Mouse (Mus musculus): ENCODE measurements around the gene Tnfrsf9.
A peak's percentile ranks its signal among the peaks of the same experiment; 100 is the strongest.
"Not testable (repeated sequence)": the region's sequence is repeated elsewhere in the genome, so short reads cannot be mapped to it uniquely, and the experiment has no call there.

Gene Tnfrsf9

GRCm38 (mm10) chr4:150894718-150895501 lies 19.5 kb upstream of the Tnfrsf9 start:
- DNase-seq (ENCODE audit: low read depth, low spot score), result no peak

GRCm38 (mm10) chr4:150896896-150897624 lies 17.3 kb upstream of the Tnfrsf9 start:
- DNase-seq (ENCODE audit: low read depth, low spot score), result no peak

- DNase-seq (ENCODE audit: low read depth, low spot score), result peak; percentile 35
These were observed 15.5 kb upstream of the Tnfrsf9 start for GRCm38 (mm10) chr4:150898716-150899365.

- DNase-seq (ENCODE audit: low read depth, low spot score), result no peak
These were observed 13.9 kb upstream of the Tnfrsf9 start for GRCm38 (mm10) chr4:150900486-150900885.

GRCm38 (mm10) chr4:150901651-150902050 lies 12.7 kb upstream of the Tnfrsf9 start:
- DNase-seq (ENCODE audit: low read depth, low spot score), result peak; percentile 54

- no peak for DNase-seq (ENCODE audit: low read depth, low spot score)
These were observed 12.3 kb upstream of the Tnfrsf9 start for GRCm38 (mm10) chr4:150902062-150902461.

- no peak for DNase-seq (ENCODE audit: low read depth, low spot score)
These were observed 11.1 kb upstream of the Tnfrsf9 start for GRCm38 (mm10) chr4:150903091-150903742.

GRCm38 (mm10) chr4:150907099-150907498 lies 7.3 kb upstream of the Tnfrsf9 start:
- no peak for DNase-seq (ENCODE audit: low read depth, low spot score)

- DNase-seq (ENCODE audit: low read depth, low spot score), result not testable (repeated sequence)
These were observed 5.8 kb upstream of the Tnfrsf9 start for GRCm38 (mm10) chr4:150908512-150908911.

- DNase-seq (ENCODE audit: low read depth, low spot score), result peak; percentile 92
These were observed 4.8 kb upstream of the Tnfrsf9 start for GRCm38 (mm10) chr4:150909451-150910156.

GRCm38 (mm10) chr4:150910164-150910951 lies 4.0 kb upstream of the Tnfrsf9 start:
- DNase-seq (ENCODE audit: low read depth, low spot score), result no peak

- no peak for DNase-seq (ENCODE audit: low read depth, low spot score)
These were observed 619 bp upstream of the Tnfrsf9 start for GRCm38 (mm10) chr4:150913743-150914142.

- no peak for DNase-seq (ENCODE audit: low read depth, low spot score)
These were observed 982 bp downstream of the Tnfrsf9 start for GRCm38 (mm10) chr4:150915181-150915906.

GRCm38 (mm10) chr4:150917336-150918027 lies 3.1 kb downstream of the Tnfrsf9 start:
- DNase-seq (ENCODE audit: low read depth, low spot score), result no peak

- DNase-seq (ENCODE audit: low read depth, low spot score), result no peak
These were observed 6.8 kb downstream of the Tnfrsf9 start for GRCm38 (mm10) chr4:150921206-150921605.

- DNase-seq (ENCODE audit: low read depth, low spot score), result no peak
These were observed 9.9 kb downstream of the Tnfrsf9 start for GRCm38 (mm10) chr4:150924308-150924707.

- DNase-seq (ENCODE audit: low read depth, low spot score), result no peak
These were observed 10.6 kb downstream of the Tnfrsf9 start for GRCm38 (mm10) chr4:150924936-150925335.

GRCm38 (mm10) chr4:150925923-150926322 lies 11.6 kb downstream of the Tnfrsf9 start:
- DNase-seq (ENCODE audit: low read depth, low spot score), result no peak
